Mouse (Mus musculus) spleen, adult 2 months (tissue): ENCODE measurements around the gene Dnajb6.

Source experiments
- CTCF ChIP-seq: fragments of 200-500 bp; IDR thresholded peaks from 2 replicates; pipeline ENCODE4 v1.5.1; 2011; ENCODE audit warnings: mild to moderate bottlenecking, inconsistent platforms; ENCODE audit not compliant: insufficient read depth, insufficient read length, insufficient replicate concordance; ENCODE audit errors: extremely low read depth
- POLR2A ChIP-seq: fragments of 200-500 bp; IDR thresholded peaks from 2 replicates; pipeline ENCODE4 v1.6.1; 2011; ENCODE audit warnings: low read depth, low read length, inconsistent platforms

GRCm38 (mm10) chr5:29847494-29847893, 112.0 kb downstream of the Dnajb6 start:
- TF ChIP-seq CTCF (no peak), POLR2A (no peak)
